Mouse (Mus musculus): ENCODE measurements around the gene Gm12166. TPM values are rescaled to one million over a fixed set of nuclear protein-coding genes. Genes with fewer than 3 reads are reported as not detected.

Gene Gm12166
- polyA plus RNA-seq, 1 experiment from 2014 or later, result 3.0 TPM

GRCm38 (mm10) chr11:46083835-46084444 lies 31.8 kb upstream of the Gm12166 start:
- Histone ChIP-seq H3K27ac (replicated peaks) (no peak overlapping the region), H3K36me3 (replicated peaks) (no peaks in the 10 kb centered on the region; the same call in 1 of the 2 replicates), H3K9me3 (no peaks in the 10 kb centered on the region), H3K4me3 (no peak overlapping the region), H3K27me3 (replicated peaks; ENCODE audit: low read depth, poor library complexity, severe bottlenecking) (no peaks in the 10 kb centered on the region), H3K4me1 (peaks cover 4% of the 10 kb centered on the region)
- DNase-seq (ENCODE audit: low spot score), result no peak
- WGBS, result 87% methylated on average over 11 of the region's 11 CpGs

DNA sequence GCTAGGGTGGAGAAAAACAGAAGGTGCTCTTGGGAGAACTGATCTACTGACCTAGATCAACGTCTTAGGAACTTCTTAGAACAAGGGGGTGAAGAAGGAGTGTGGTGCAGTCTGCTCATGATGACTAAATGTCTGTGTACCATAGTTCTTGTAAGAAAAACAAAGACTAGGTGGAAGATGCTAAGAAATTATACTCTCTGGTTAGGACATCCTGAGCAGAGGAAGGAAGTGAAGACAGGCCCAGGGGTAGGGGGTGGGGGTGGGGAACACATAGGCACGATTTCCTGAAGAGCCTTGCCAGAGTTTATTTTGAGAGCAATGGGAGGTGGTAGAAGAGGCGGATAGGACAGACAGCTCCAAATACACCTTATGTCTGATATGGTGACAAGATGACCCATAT lies 31.3 kb upstream of the Gm12166 start:
- Histone ChIP-seq H3K27me3 (replicated peaks; ENCODE audit: low read depth, poor library complexity, severe bottlenecking) (no peaks in the 10 kb centered on the region), H3K27ac (replicated peaks) (no peak overlapping the region), H3K36me3 (replicated peaks) (peaks cover 5% of the 10 kb centered on the region), H3K9me3 (no peaks in the 10 kb centered on the region), H3K4me1 (no peaks in the 10 kb centered on the region), H3K4me3 (no peak overlapping the region)
- 77% methylated on average over 3 of the region's 3 CpGs for WGBS
- DNase-seq (ENCODE audit: low spot score), result no peak

- peaks cover 26% of the 10 kb centered on the region for H3K36me3 ChIP-seq (replicated peaks)
- peaks cover 5% of the 10 kb centered on the region; the same call in 1 of the 2 replicates for H3K9me3 ChIP-seq
- DNase-seq (ENCODE audit: low spot score), result no peak
- WGBS, result 91% methylated on average over 2 of the region's 2 CpGs
- no peaks in the 10 kb centered on the region for H3K4me1 ChIP-seq
- no peaks in the 10 kb centered on the region for H3K27me3 ChIP-seq (replicated peaks; ENCODE audit: low read depth, poor library complexity, severe bottlenecking)
- no peak overlapping the region for H3K27ac ChIP-seq (replicated peaks)
- H3K4me3 ChIP-seq, result no peak overlapping the region
Observed at GRCm38 (mm10) chr11:46081075-46081474, 29.0 kb upstream of the Gm12166 start.

DNA sequence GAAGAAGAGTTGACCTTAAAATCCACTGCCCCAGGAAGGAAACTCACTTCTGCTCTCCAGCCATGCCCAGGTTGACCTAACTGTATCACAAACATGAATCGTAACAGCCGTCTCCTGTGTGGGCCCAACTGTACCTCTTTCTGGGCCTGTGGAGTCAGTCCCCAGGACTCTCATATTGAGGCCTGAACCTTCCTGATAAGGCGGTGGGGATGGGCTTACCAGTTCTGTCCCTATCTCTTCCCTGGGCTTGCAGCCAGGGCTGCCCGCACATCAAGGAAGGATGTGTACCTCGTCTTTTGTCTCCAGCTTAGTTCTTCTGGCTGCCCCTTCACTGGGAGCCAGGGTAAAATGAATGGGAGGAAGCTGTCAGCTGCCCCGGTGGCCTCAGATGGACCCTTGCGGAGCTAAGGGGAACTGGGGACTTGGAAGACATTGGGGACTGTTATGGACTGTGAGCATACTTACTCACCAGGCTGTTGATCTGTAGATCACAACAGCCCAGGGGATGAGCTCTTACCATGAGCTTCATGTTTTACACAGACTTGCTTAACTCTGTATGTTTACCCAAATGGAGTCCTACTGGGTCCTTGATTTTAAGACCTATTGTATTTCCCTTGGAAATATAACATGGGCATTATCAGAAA lies 25.7 kb upstream of the Gm12166 start:
- H3K9me3 ChIP-seq, result peaks cover 5% of the 10 kb centered on the region; the same call in 1 of the 2 replicates
- peaks cover 10% of the 10 kb centered on the region for H3K4me1 ChIP-seq
- no peak overlapping the region for H3K4me3 ChIP-seq
- H3K36me3 ChIP-seq (replicated peaks), result peaks cover 31% of the 10 kb centered on the region
- H3K27ac ChIP-seq (replicated peaks), result no peak overlapping the region
- 86% methylated on average over 7 of the region's 7 CpGs for WGBS
- DNase-seq (ENCODE audit: low spot score), result no peak
- H3K27me3 ChIP-seq (replicated peaks; ENCODE audit: low read depth, poor library complexity, severe bottlenecking), result no peaks in the 10 kb centered on the region

DNA sequence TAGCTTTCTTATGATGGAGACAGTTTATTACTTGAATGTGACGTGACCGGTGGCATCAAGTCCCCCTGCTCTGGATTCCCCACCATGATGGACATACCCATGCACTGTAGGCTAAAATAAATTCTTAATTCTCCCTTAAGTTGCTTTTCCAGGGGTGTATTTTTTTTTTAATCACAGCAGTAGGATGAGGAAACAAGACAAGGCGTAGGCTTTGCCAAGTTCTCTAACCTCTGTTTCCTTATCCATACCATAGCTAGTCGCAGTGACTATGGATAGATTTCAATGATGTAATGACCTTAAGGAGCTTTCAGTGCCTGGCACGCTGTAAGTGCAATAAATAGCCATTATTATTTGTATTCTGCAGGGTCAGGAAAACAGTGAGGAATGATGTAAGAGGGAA lies 25.2 kb upstream of the Gm12166 start:
- Histone ChIP-seq H3K4me1 (peaks cover 15% of the 10 kb centered on the region), H3K9me3 (peaks cover 5% of the 10 kb centered on the region; the same call in 1 of the 2 replicates), H3K27me3 (replicated peaks; ENCODE audit: low read depth, poor library complexity, severe bottlenecking) (no peaks in the 10 kb centered on the region), H3K36me3 (replicated peaks) (peaks cover 31% of the 10 kb centered on the region), H3K27ac (replicated peaks) (no peak overlapping the region), H3K4me3 (no peak overlapping the region)
- WGBS, result 92% methylated on average over 5 of the region's 5 CpGs
- no peak for DNase-seq (ENCODE audit: low spot score)

GRCm38 (mm10) chr11:46076442-46077158 lies 24.5 kb upstream of the Gm12166 start:
- peaks cover 5% of the 10 kb centered on the region; the same call in 1 of the 2 replicates for H3K9me3 ChIP-seq
- 90% methylated on average over 11 of the region's 11 CpGs for WGBS

GRCm38 (mm10) chr11:46075507-46075906 lies 23.4 kb upstream of the Gm12166 start:
- H3K27ac ChIP-seq (replicated peaks), result no peak overlapping the region
- H3K9me3 ChIP-seq, result peaks cover 5% of the 10 kb centered on the region; the same call in 1 of the 2 replicates
- no peak overlapping the region for H3K4me3 ChIP-seq
- no peaks in the 10 kb centered on the region for H3K27me3 ChIP-seq (replicated peaks; ENCODE audit: low read depth, poor library complexity, severe bottlenecking)
- peaks cover 31% of the 10 kb centered on the region for H3K36me3 ChIP-seq (replicated peaks)
- WGBS, result 89% methylated on average over 3 of the region's 3 CpGs
- peaks cover 30% of the 10 kb centered on the region for H3K4me1 ChIP-seq
- DNase-seq (ENCODE audit: low spot score), result no peak

More at GRCm38 (mm10) chr11:46076442-46077158, 24.5 kb upstream of the Gm12166 start:
- Histone ChIP-seq H3K27ac (replicated peaks) (no peak overlapping the region), H3K4me3 (no peak overlapping the region), H3K36me3 (replicated peaks) (peaks cover 31% of the 10 kb centered on the region), H3K4me1 (peaks cover 20% of the 10 kb centered on the region), H3K27me3 (replicated peaks; ENCODE audit: low read depth, poor library complexity, severe bottlenecking) (no peaks in the 10 kb centered on the region)
- DNase-seq (ENCODE audit: low spot score), result no peak

- Histone ChIP-seq H3K9me3 (peaks cover 5% of the 10 kb centered on the region; the same call in 1 of the 2 replicates), H3K27me3 (replicated peaks; ENCODE audit: low read depth, poor library complexity, severe bottlenecking) (no peaks in the 10 kb centered on the region), H3K27ac (replicated peaks) (no peak overlapping the region), H3K4me3 (no peak overlapping the region), H3K4me1 (peaks cover 44% of the 10 kb centered on the region), H3K36me3 (replicated peaks) (peaks cover 31% of the 10 kb centered on the region)
- 89% methylated on average over 16 of the region's 17 CpGs for WGBS
- DNase-seq (ENCODE audit: low spot score), result no peak
Observed at GRCm38 (mm10) chr11:46073850-46074688, 21.9 kb upstream of the Gm12166 start.

- H3K4me3 ChIP-seq, result no peak overlapping the region
- peaks cover 25% of the 10 kb centered on the region for H3K36me3 ChIP-seq (replicated peaks)
- 71% methylated on average over 15 of the region's 15 CpGs for WGBS
- no peak for DNase-seq (ENCODE audit: low spot score)
- peaks cover 5% of the 10 kb centered on the region; the same call in 1 of the 2 replicates for H3K9me3 ChIP-seq
- H3K27me3 ChIP-seq (replicated peaks; ENCODE audit: low read depth, poor library complexity, severe bottlenecking), result no peaks in the 10 kb centered on the region
- H3K27ac ChIP-seq (replicated peaks), result peak overlapping the region; percentile 57
- peaks cover 50% of the 10 kb centered on the region for H3K4me1 ChIP-seq
Observed at GRCm38 (mm10) chr11:46073061-46073849, 21.1 kb upstream of the Gm12166 start.

GRCm38 (mm10) chr11:46072466-46073060 lies 20.4 kb upstream of the Gm12166 start:
- no peak for DNase-seq (ENCODE audit: low spot score)
- 63% methylated on average over 8 of the region's 8 CpGs for WGBS
- peaks cover 5% of the 10 kb centered on the region; the same call in 1 of the 2 replicates for H3K9me3 ChIP-seq
- H3K4me1 ChIP-seq, result peaks cover 50% of the 10 kb centered on the region
- peaks cover 19% of the 10 kb centered on the region for H3K36me3 ChIP-seq (replicated peaks)
- H3K27ac ChIP-seq (replicated peaks), result peak overlapping the region; percentile 57
- H3K27me3 ChIP-seq (replicated peaks; ENCODE audit: low read depth, poor library complexity, severe bottlenecking), result no peaks in the 10 kb centered on the region
- no peak overlapping the region for H3K4me3 ChIP-seq

DNA sequence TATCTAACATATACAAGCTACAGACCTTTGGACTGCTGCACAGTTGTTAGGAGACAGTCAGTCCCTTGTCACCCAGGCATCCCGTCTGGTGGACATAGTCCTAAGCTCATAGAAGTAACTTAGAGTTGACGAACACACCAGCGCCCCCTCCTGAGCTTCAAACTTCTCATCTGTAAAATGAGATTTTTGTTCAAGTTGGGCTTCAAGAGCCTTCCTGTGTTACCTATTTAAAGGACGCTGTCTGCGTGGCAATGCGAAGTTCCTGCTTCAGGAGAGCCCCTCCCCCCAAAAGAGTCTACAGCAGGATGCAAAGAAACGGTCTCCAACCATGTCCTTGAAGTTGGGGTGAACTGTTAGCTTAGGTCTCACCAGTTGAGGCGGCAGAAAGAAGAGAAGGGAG lies 18.7 kb upstream of the Gm12166 start:
- H3K4me1 ChIP-seq, result peaks cover 59% of the 10 kb centered on the region
- no peaks in the 10 kb centered on the region for H3K9me3 ChIP-seq
- peaks cover 11% of the 10 kb centered on the region; the same call in 1 of the 2 replicates for H3K36me3 ChIP-seq (replicated peaks)
- H3K27me3 ChIP-seq (replicated peaks; ENCODE audit: low read depth, poor library complexity, severe bottlenecking), result no peaks in the 10 kb centered on the region
- 66% methylated on average over 8 of the region's 8 CpGs for WGBS
- H3K4me3 ChIP-seq, result no peak overlapping the region
- H3K27ac ChIP-seq (replicated peaks), result peak overlapping the region; percentile 30; the same call in 1 of the 2 replicates
- no peak for DNase-seq (ENCODE audit: low spot score)

All from embryonic facial prominence, embryonic 10.5 days (tissue).